Mouse (Mus musculus) CH12.LX (cell line): ENCODE data around the gene Myo18a.
A peak's percentile ranks its signal among the peaks of the same experiment; 100 is the strongest.

Experiments
- BHLHE40 ChIP-seq: IDR thresholded peaks from 2 replicates; pipeline ENCODE4 v1.6.1; 2011; ENCODE audit warnings: mild to moderate bottlenecking, low read depth, low read length, improper control_type of control experiment
- CTCF ChIP-seq, 2 experiments: IDR thresholded peaks in 1 of 2; conservative IDR thresholded peaks in 1 of 2; 2 replicates each; pipeline ENCODE4 v1.5.1; 2011 to 2012; ENCODE audit warnings: low read depth in 2 of 2, low read length in 2 of 2, improper control_type of control experiment in 1 of 2, inconsistent platforms in 1 of 2, mild to moderate bottlenecking in 1 of 2, moderate library complexity in 1 of 2
- ELF1 ChIP-seq: IDR thresholded peaks from 2 replicates; pipeline ENCODE4 v1.6.1; 2014; ENCODE audit warnings: low read depth, mild to moderate bottlenecking, inconsistent platforms, low read length, improper control_type of control experiment
- IRF4 ChIP-seq: IDR thresholded peaks from 2 replicates; pipeline ENCODE4 v1.6.1; 2014; ENCODE audit warnings: low read depth, mild to moderate bottlenecking, inconsistent platforms, low read length, improper control_type of control experiment
- MAFK ChIP-seq: IDR thresholded peaks from 2 replicates; pipeline ENCODE4 v1.6.1; 2011; ENCODE audit warnings: low read length, improper control_type of control experiment; ENCODE audit not compliant: insufficient replicate concordance
- USF2 ChIP-seq: conservative IDR thresholded peaks from 2 replicates; pipeline ENCODE4 v1.6.1; 2011; ENCODE audit warnings: low read depth, low read length, improper control_type of control experiment
- ZC3H11A ChIP-seq: IDR thresholded peaks from 2 replicates; pipeline ENCODE4 v1.6.1; 2012; ENCODE audit warnings: low read depth, mild to moderate bottlenecking, inconsistent platforms, low read length, improper control_type of control experiment

DNA sequence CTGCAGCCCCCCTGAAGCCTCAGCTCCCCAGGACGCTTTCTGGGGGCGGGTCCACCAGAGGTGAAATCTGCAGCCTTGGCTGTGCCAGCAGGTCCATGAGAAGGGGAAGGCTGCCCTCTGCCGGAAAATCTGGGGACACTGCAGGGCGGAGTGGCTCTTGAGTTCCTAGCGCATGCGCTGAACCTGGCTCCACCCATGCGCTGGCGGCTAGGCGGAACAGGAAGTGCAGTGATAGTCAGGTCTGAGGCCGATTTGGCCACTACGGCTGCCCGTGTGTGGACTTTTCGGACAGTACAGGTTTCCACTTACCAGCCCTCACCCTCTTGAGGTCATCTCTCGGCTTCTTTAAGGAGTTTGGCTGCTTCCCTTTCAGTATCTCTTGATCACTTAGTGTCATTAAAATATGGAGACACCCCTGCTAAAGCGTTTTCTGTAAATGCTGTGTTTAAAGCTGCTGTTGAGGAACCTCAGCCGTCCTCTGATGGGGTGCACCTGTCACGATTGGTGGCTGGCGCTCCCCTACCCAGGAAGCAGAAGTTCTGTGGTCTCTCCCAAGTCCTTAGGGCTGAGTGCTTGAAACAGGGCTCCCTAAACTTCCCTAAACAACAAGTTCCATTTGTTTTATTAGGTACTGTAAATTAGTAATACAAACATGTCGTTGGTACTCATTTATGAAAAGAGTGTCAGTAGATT is 30.3 kb downstream of the Myo18a start:
- peak; percentile 79 to 100 for TF ChIP-seq CTCF (conservative IDR thresholded peaks at IDR 0.05 in 1 of 2, IDR thresholded peaks at IDR 0.05 in 1 of 2; ENCODE audit: low read depth in 2 of 2, low read length in 2 of 2)
- TF ChIP-seq IRF4: peak; percentile 73
- TF ChIP-seq ELF1: peak; percentile 100
- TF ChIP-seq MAFK: no peak
- peak; percentile 69 for TF ChIP-seq ZC3H11A
- no peak for TF ChIP-seq USF2
- TF ChIP-seq BHLHE40: no peak
